Mouse (Mus musculus) midbrain, embryonic 15.5 days (tissue): ENCODE results near the gene Abca13. TPM values are rescaled to one million over a fixed set of nuclear protein-coding genes. Genes with fewer than 3 reads are reported as not detected.

Experiments
- ATAC-seq: fragments of 200-750 bp; cut with Nextera tagmentation; replicated peaks from 2 replicates; pipeline ENCODE4 v1.8.0; 2017; ENCODE audit warnings: moderate TSS enrichment
- H3K27ac ChIP-seq: fragments of 300-500 bp; sonication (generic); 2 replicates; pipeline ENCODE4 v1.5.1; 2015; ENCODE audit warnings: mild to moderate bottlenecking, inconsistent platforms
- H3K27me3 ChIP-seq: fragments of 300-500 bp; sonication (generic); replicated peaks from 2 replicates; pipeline ENCODE4 v1.6.1; 2015; ENCODE audit warnings: inconsistent platforms
- H3K36me3 ChIP-seq: fragments of 300-500 bp; sonication (generic); replicated peaks from 2 replicates; pipeline ENCODE4 v1.6.1; 2015; ENCODE audit warnings: inconsistent platforms
- H3K4me1 ChIP-seq: fragments of 300-500 bp; sonication (generic); 2 replicates; pipeline ENCODE4 v1.6.1; 2015; ENCODE audit warnings: inconsistent platforms
- H3K4me2 ChIP-seq: fragments of 300-500 bp; sonication (generic); 2 replicates; pipeline ENCODE4 v1.6.1; 2015; ENCODE audit warnings: inconsistent platforms, mild to moderate bottlenecking, moderate library complexity
- H3K4me3 ChIP-seq: fragments of 300-500 bp; sonication (generic); 2 replicates; pipeline ENCODE4 v1.5.1; 2015; ENCODE audit warnings: mild to moderate bottlenecking, inconsistent platforms
- H3K9ac ChIP-seq: fragments of 300-500 bp; sonication (generic); 2 replicates; pipeline ENCODE4 v1.6.1; 2015; ENCODE audit warnings: mild to moderate bottlenecking, inconsistent platforms
- H3K9me3 ChIP-seq: fragments of 300-500 bp; sonication (generic); 2 replicates; pipeline ENCODE4 v1.6.1; 2016; ENCODE audit warnings: inconsistent platforms
- WGBS: fragments of 180-500 bp; shearing (Covaris S2); methylation state at CpG from one replicate; pipeline ENCODE4 v1.1.7; 2015; ENCODE audit warnings: mixed read lengths; 5-methylcytosine and 5-hydroxymethylcytosine counted together
- polyA plus RNA-seq: library from polyadenylated mRNA; unstranded; fragments of >200 nt; fragmentation: Nextera tagmentation; extraction: Ambion mirVana; gene quantifications from 2 replicates; pipeline ENCODE4 v1.2.1, GENCODE M21; 2015

Gene Abca13
- polyA plus RNA-seq, 1 experiment from 2014 or later, result 0.03 TPM

DNA sequence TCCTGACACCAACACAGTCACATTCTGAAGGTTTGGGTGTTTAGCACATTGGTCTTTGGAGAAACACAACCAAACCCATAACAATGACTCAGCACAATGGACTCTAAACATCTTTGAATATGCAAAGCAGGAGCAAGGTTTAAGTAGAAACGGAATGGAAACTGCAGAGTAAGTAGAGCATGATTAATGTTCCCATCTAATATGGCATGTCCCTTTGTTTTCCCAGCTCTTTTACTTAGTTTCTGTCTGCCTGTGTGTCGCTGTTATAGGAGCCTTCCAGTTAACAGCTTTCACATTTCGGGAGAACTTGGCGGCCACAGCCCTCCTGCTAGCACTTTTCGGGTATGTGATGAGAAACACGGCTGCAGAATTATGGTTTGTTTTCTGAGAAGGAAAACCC lies 378.6 kb downstream of the Abca13 start:
- H3K9ac ChIP-seq, result no peak overlapping the region
- H3K27me3 ChIP-seq, result no peaks in the 10 kb centered on the region
- no peak overlapping the region for H3K4me3 ChIP-seq
- H3K36me3 ChIP-seq, result no peaks in the 10 kb centered on the region
- H3K9me3 ChIP-seq, result no peaks in the 10 kb centered on the region
- WGBS, result 70% methylated on average over 6 of the region's 6 CpGs
- H3K27ac ChIP-seq, result no peak overlapping the region
- H3K4me2 ChIP-seq, result no peak overlapping the region
- no peak for ATAC-seq
- no peaks in the 10 kb centered on the region for H3K4me1 ChIP-seq

DNA sequence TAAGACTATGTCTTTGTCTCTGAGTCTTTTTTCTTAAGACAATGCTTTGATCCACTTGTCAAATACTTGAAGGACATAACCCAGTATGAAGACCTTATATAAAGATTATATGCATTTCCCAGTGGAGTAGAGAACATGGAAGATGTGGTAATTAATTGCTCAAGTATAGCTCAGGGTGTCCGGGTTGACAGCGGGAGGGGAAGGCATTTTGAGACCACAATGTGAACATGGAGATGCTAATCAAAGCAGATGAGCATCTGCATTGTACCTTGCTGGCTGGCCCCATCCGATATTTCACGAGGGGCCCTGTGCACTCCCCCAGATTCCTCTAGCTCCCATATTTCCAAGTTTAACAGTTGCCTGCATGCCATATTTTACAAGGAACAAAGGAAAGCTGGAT lies 383.2 kb downstream of the Abca13 start:
- Histone ChIP-seq H3K4me3 (no peak overlapping the region), H3K27ac (no peak overlapping the region), H3K36me3 (no peaks in the 10 kb centered on the region), H3K4me1 (no peaks in the 10 kb centered on the region), H3K4me2 (no peak overlapping the region), H3K9ac (no peak overlapping the region), H3K9me3 (no peaks in the 10 kb centered on the region), H3K27me3 (no peaks in the 10 kb centered on the region)
- WGBS, result 29% methylated on average over 4 of the region's 4 CpGs
- ATAC-seq, result peak; percentile 92

DNA sequence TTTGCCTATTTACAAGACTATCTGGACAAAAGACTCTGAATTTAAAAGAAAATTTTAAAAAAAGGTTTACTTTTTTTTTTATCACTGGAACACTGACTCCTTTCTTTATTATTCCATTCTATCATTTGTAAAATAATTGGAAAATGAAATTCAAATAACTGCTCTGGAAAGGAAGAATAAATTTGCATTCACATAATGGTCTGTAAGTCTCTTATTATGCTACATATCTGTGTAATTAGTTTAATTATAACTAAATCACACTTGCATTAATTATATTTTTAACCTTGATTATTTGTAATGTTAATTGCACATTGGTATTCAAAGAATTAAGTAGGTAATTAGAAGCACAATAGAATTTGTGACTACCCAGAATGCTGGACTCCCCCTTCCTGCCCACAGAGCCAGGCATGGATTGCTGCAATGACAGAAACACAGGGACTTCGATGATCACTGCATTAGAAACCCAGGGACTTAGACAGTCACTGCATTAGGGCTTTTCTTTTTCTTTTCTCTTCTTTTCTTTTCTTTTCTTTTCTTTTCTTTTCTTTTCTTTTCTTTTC lies 400.1 kb downstream of the Abca13 start:
- Histone ChIP-seq H3K9ac (no peak overlapping the region), H3K9me3 (no peaks in the 10 kb centered on the region), H3K27ac (no peak overlapping the region), H3K4me1 (no peaks in the 10 kb centered on the region), H3K4me3 (no peak overlapping the region), H3K36me3 (no peaks in the 10 kb centered on the region), H3K27me3 (no peaks in the 10 kb centered on the region), H3K4me2 (no peak overlapping the region)
- 35% methylated on average over 1 of the region's 1 CpGs for WGBS
- peak; percentile 84 for ATAC-seq

DNA sequence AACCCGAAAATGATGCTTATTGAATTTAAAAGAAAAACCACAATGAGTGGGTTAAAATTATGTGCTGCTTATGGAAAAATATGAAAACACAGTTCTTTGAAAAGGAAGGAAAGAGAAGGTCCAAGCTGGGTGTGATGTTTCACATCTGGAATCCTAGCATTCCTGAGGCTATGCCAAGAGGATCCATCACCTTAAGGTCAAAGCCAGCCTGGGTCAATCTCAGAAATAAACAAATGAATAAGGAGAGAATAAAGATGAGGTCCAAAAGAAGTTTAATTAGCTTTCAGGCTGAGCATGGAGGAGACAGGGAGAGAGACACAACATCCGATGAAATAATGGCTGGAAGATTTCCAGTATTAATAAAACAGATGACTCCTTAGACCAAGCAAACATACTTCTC lies 405.6 kb downstream of the Abca13 start:
- Histone ChIP-seq H3K4me3 (no peak overlapping the region), H3K27me3 (no peaks in the 10 kb centered on the region), H3K4me2 (no peak overlapping the region), H3K9me3 (no peaks in the 10 kb centered on the region), H3K36me3 (no peaks in the 10 kb centered on the region), H3K27ac (no peak overlapping the region), H3K9ac (no peak overlapping the region), H3K4me1 (no peaks in the 10 kb centered on the region)
- ATAC-seq, result no peak
- WGBS, result 71% methylated on average over 2 of the region's 2 CpGs

DNA sequence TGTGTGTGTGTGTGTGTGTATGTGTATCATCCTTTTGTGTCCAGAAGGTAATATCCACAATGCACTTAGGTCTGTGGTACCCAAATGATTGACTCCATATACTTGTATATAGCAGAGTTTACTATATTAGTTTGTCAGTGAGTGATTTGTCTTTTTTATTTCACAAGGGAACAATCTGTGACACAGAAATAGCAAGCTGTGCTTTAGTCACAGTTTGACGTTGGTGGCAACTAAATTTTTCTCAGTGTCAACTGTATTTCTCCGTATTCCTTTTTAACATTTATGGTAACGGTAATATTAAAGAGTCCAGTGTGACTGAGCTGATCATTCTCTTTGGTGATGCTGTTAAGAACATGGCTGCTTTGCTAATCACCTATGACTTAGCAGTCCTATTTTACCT lies 409.4 kb downstream of the Abca13 start:
- H3K9me3 ChIP-seq, result no peaks in the 10 kb centered on the region
- no peak overlapping the region for H3K27ac ChIP-seq
- no peaks in the 10 kb centered on the region for H3K4me1 ChIP-seq
- WGBS, result 88% methylated on average over 3 of the region's 3 CpGs
- H3K36me3 ChIP-seq, result no peaks in the 10 kb centered on the region
- no peaks in the 10 kb centered on the region for H3K27me3 ChIP-seq
- no peak overlapping the region for H3K4me2 ChIP-seq
- no peak overlapping the region for H3K9ac ChIP-seq
- no peak overlapping the region for H3K4me3 ChIP-seq
- ATAC-seq, result no peak

DNA sequence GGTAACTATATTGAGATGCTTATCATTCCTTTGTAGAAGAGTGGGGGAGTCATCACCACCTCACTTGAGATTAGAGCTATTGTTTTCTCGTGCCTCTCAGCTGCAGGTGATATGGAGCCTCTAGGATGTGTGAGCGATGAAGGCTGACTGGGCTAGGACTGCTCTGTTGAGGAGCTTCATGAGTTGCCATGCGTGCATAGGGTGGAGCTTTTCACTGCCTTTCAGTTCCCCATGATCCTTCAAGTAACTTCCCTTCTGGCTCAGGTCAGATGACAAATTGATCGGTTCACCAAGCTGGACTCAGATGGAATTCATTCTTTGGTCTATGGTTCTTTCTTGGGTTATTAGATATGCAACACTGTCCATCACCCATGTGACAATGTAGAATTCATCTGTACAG lies 410.4 kb downstream of the Abca13 start:
- H3K9me3 ChIP-seq, result no peaks in the 10 kb centered on the region
- no peaks in the 10 kb centered on the region for H3K36me3 ChIP-seq
- no peaks in the 10 kb centered on the region for H3K27me3 ChIP-seq
- no peak overlapping the region for H3K4me3 ChIP-seq
- no peak overlapping the region for H3K9ac ChIP-seq
- 86% methylated on average over 4 of the region's 4 CpGs for WGBS
- no peak overlapping the region for H3K4me2 ChIP-seq
- no peak overlapping the region for H3K27ac ChIP-seq
- no peaks in the 10 kb centered on the region for H3K4me1 ChIP-seq
- ATAC-seq, result no peak

DNA sequence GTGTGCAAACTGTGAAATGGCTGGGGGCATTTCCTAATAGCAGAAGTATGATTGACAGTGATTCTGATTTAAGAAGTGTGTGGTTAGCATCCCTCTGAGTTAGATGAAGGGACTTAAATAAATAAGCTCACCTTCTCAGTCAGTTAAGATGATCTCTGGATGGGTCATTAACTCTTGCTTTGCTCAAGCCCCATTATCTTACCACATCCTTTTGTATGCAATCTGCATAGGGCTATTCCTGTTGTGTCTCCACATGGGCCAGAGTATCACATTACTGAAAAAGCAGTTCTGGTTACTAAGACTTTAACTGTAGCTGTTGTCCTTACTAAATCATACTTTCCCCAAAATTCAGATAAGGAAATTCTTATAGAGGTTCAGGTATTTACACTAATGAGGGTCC lies 416.5 kb downstream of the Abca13 start:
- Histone ChIP-seq H3K36me3 (no peaks in the 10 kb centered on the region), H3K4me3 (no peak overlapping the region), H3K4me1 (no peaks in the 10 kb centered on the region), H3K27me3 (no peaks in the 10 kb centered on the region), H3K4me2 (no peak overlapping the region), H3K27ac (no peak overlapping the region), H3K9ac (no peak overlapping the region), H3K9me3 (no peaks in the 10 kb centered on the region)
- no peak; the same call in 1 of the 2 replicates for ATAC-seq

DNA sequence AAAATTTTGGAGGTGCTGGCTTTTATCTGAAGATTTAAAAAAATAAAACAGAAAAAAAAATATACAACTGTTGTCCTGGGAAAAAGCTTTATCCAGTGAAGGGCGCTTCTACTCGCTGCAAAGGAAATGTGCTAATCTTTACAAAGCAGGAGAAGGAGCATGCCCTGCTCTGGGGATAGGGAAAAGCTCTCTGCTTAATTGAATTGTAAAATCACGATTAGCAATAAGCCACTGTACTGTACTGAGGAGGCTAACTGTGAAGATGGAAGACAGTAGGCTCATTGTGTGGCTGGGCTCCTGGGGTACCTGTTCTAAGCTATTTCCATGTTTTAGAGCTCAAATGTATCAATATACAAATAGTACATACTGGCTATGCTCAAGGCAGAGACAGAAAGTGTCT lies 417.3 kb downstream of the Abca13 start:
- WGBS, result 57% methylated on average over 3 of the region's 3 CpGs

DNA sequence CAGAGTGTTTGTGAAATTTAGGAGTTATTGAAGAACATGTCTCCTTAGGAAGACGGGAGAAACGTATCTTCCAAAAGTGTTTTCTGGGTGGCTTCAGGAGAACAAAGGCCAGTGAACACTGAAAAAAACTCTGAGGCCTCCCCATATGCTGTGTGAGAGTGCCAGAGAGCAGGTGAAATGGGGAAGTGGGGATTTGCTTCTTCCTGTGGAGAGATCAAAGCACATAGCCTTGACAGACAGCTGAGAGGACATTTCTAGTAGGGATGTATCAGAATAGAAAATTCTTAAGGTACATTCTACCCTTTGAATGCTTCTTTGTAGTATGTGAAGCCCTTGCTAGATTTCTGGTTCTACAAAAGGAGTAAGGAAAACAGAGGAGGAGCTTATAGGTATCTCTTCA lies 424.4 kb downstream of the Abca13 start:
- no peak overlapping the region for H3K9ac ChIP-seq
- H3K4me2 ChIP-seq, result no peak overlapping the region
- no peaks in the 10 kb centered on the region for H3K9me3 ChIP-seq
- no peaks in the 10 kb centered on the region for H3K36me3 ChIP-seq
- ATAC-seq, result no peak
- no peak overlapping the region for H3K4me3 ChIP-seq
- 52% methylated on average over 2 of the region's 2 CpGs for WGBS
- no peak overlapping the region for H3K27ac ChIP-seq
- no peaks in the 10 kb centered on the region for H3K27me3 ChIP-seq
- no peaks in the 10 kb centered on the region for H3K4me1 ChIP-seq

More for the DNA sequence above, 417.3 kb downstream of the Abca13 start:
- Histone ChIP-seq H3K4me1 (no peaks in the 10 kb centered on the region), H3K27me3 (no peaks in the 10 kb centered on the region), H3K4me2 (no peak overlapping the region), H3K4me3 (no peak overlapping the region), H3K9me3 (no peaks in the 10 kb centered on the region), H3K9ac (no peak overlapping the region), H3K27ac (no peak overlapping the region), H3K36me3 (no peaks in the 10 kb centered on the region)
- ATAC-seq, result 0 out of 2 replicates have a peak, but pooled peaks have one; percentile 56

DNA sequence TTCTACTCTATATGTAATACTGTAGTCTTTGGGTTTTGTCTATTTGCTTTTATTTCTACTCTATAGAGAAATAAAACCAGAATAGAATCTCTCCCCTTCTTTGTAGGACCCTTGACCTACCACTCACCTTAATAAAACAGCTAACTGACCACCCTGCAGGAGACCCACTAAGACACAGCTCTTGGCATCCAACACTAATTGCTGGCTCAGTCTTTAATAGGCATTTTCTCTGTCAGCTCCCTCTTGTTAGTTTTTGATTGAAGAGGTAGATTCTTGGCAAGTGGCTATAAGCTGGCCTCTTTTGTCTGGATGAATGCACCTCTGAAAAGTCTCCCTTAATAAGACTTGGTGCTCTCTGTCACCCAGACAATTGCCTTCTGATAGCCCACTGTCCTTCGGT lies 424.9 kb downstream of the Abca13 start:
- Histone ChIP-seq H3K36me3 (no peaks in the 10 kb centered on the region), H3K27me3 (no peaks in the 10 kb centered on the region), H3K9ac (no peak overlapping the region), H3K4me2 (no peak overlapping the region), H3K9me3 (no peaks in the 10 kb centered on the region), H3K27ac (no peak overlapping the region), H3K4me3 (no peak overlapping the region), H3K4me1 (no peaks in the 10 kb centered on the region)
- no peak for ATAC-seq
- 41% methylated on average over 1 of the region's 1 CpGs for WGBS

DNA sequence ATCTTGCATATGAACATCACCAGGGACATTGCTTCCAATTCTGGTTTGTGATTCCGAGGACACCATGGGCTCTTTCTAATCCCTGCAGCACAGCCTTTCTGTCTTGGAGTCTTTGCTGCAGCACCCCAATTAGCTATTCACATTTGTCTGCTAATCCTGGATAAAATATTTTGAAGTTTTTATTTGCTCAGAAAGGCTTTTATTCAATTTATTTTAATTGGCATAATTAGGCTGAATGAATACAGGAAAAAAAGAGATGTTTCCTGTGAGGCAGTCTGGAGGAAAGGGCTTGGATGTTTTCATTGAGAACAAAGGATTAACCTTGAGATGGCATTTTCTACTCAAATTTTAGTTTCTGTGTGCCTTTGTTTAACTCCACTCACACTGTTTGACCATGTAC lies 428.2 kb downstream of the Abca13 start:
- Histone ChIP-seq H3K27me3 (no peaks in the 10 kb centered on the region), H3K4me1 (no peaks in the 10 kb centered on the region), H3K36me3 (no peaks in the 10 kb centered on the region), H3K9me3 (no peaks in the 10 kb centered on the region), H3K4me3 (no peak overlapping the region), H3K4me2 (no peak overlapping the region), H3K27ac (no peak overlapping the region), H3K9ac (no peak overlapping the region)
- ATAC-seq, result no peak
- WGBS, result 34% methylated on average over 1 of the region's 1 CpGs

DNA sequence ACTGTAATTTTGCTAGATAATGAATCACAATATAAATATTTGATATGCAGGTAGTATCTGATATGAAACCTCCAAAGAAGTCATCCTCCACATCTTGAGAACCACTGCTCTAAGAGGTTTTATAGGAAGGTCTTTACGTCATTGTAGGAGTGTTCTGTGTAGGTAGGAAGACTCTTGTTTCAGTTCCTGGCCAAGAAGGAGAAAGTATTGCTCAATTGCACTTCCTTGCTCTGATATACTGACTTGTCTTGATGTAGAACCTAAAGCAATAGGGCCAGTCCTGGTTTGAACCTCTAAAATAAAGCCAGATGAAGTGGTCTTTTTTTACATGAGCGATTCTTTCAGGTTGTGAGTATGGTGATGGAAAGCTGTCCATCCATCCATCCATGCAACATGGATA lies 431.1 kb downstream of the Abca13 start:
- Histone ChIP-seq H3K27ac (no peak overlapping the region), H3K36me3 (no peaks in the 10 kb centered on the region), H3K4me1 (no peaks in the 10 kb centered on the region), H3K9me3 (no peaks in the 10 kb centered on the region), H3K9ac (no peak overlapping the region), H3K4me2 (no peak overlapping the region), H3K27me3 (no peaks in the 10 kb centered on the region), H3K4me3 (no peak overlapping the region)
- WGBS, result 99% methylated on average over 2 of the region's 2 CpGs
- no peak for ATAC-seq

DNA sequence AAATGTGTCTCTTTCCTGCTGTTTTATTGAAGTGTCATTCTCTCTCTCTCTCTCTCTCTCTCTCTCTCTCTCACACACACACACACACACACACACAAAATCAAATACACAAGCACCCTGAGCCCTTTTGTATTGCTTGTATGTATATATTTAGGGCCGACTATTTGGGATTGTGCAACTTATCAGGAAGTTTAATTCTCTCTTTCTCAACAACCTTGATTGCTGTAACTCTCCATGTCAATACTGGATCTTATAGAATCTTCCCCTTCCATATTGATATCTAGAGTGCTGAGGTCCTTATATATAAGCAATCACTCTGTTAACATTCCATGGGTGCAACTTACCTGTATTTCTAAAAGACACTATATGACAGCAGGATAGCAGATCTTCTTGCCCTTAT lies 433.0 kb downstream of the Abca13 start:
- H3K27me3 ChIP-seq, result no peaks in the 10 kb centered on the region
- no peak overlapping the region for H3K4me2 ChIP-seq
- H3K36me3 ChIP-seq, result no peaks in the 10 kb centered on the region
- no peak overlapping the region for H3K4me3 ChIP-seq
- no peaks in the 10 kb centered on the region for H3K9me3 ChIP-seq
- H3K27ac ChIP-seq, result no peak overlapping the region
- H3K4me1 ChIP-seq, result no peaks in the 10 kb centered on the region
- WGBS, result 83% methylated on average over 1 of the region's 1 CpGs
- no peak for ATAC-seq
- no peak overlapping the region for H3K9ac ChIP-seq
